Mouse (Mus musculus) urinary bladder, postnatal 14 days (tissue): ENCODE results near the gene 9230102O04Rik.

ENCODE experiments used
- DNase-seq: peaks from one replicate; pipeline ENCODE4 v3.0.0; 2021; ENCODE audit warnings: low spot score

The 9230102O04Rik gene

GRCm38 (mm10) chr2:9871798-9872197, 17.5 kb downstream of the 9230102O04Rik start:
- DNase-seq, result no peak

GRCm38 (mm10) chr2:9871141-9871716, 18.1 kb downstream of the 9230102O04Rik start:
- DNase-seq, result no peak

GRCm38 (mm10) chr2:9867092-9867825, 22.1 kb downstream of the 9230102O04Rik start:
- DNase-seq, result no peak

- no peak for DNase-seq
Observed at GRCm38 (mm10) chr2:9860698-9861097, 28.6 kb downstream of the 9230102O04Rik start.

- DNase-seq, result no peak
Observed at GRCm38 (mm10) chr2:9855861-9856260, 33.5 kb downstream of the 9230102O04Rik start.

GRCm38 (mm10) chr2:9852851-9853576, 36.3 kb downstream of the 9230102O04Rik start:
- no peak for DNase-seq

GRCm38 (mm10) chr2:9835195-9835594, 54.1 kb downstream of the 9230102O04Rik start:
- DNase-seq, result no peak

GRCm38 (mm10) chr2:9833712-9834111, 55.6 kb downstream of the 9230102O04Rik start:
- DNase-seq, result no peak
